Mouse (Mus musculus) ovary, adult 10 weeks (tissue): Measurements from ENCODE around the gene Psmd8. TPM values are rescaled to one million over a fixed set of nuclear protein-coding genes. Genes with fewer than 3 reads are reported as not detected.

Source experiments
- polyA plus RNA-seq: library from polyadenylated mRNA; stranded (reverse); fragments of 350-450 nt; fragmentation: Illumina TruSeq; extraction: RNeasy Lipid Tissue Mini Kit (QIAGEN cat#74804); gene quantifications from one replicate; pipeline ENCODE4 v1.2.3, GENCODE M21; 2014

Gene Psmd8
- polyA plus RNA-seq = 58.9 TPM

GRCm38 (mm10) chr7:29180077-29180853 lies at the start of gene Psmd8:
Gene Psmd8 (minus strand): TSS chr7:29180701.

DNA sequence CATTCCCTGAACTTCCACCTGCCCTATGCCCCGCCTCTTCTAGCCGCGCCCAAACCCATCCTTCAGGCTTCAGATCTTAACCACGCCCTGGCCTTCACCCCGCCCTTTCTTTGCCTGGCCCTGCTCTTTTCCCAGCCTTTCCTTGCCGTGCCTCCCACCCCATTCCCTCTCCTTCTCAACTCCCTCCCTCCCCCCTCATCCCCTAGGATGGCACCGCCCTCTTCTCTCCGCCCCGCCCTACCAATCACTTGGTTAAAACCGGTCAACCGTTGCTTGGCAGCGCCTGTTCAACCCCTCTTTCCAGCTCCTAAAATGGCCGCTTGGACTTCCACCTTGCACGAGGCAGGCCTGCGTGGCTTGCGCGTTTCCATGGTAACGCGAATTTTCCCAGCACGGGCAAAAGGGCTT lies 33.2 kb upstream of the Psmd8 start, which contains the start of gene Catsperg1:
Catsperg1 (minus strand) TSS at position 361 of the 408 bp plus-strand sequence.

DNA sequence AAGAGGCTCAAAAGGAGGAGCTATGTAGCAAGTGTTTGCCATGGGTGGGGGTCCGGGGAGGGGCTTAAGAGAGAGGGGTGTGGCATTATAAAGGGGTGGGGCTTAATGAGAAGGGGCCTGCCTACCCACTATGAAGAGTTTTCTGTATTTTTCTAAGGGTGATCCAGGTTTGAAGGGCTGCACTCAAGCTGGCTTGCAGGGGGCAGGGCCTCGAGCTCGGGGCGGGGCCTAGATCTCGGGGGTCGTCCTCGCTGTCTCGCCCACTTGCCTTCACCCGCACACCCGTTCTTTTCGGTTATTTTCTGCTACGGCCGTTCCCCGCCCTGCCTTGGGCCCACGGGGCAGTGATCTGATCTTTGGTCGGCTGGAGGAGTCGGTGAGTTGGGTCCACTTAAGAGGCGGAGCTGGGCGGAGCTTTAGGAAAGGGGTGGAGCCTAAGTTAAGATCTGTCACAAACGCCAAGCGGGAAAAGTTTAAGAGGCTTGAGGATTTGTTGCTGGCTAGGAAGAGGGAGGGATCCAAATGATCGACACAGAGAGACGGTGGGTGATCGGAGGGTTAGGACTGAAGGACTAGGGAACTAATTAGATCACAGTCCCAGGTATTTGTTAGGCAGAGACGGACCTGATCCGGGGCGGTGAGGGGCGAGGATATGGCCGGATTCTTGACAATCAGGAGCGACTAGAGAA lies 10.3 kb downstream of the Psmd8 start, which contains the start of the genes Ggn and Spred3:
Ggn (plus strand) TSS at position 145 of the 689 bp plus-strand sequence.
Spred3 (minus strand) TSS at position 346 of the 689 bp plus-strand sequence.

GRCm38 (mm10) chr7:29155838-29156782 lies 24.4 kb downstream of the Psmd8 start, which contains the start of gene Fam98c:
Gene Fam98c (minus strand): TSS chr7:29156234.

DNA sequence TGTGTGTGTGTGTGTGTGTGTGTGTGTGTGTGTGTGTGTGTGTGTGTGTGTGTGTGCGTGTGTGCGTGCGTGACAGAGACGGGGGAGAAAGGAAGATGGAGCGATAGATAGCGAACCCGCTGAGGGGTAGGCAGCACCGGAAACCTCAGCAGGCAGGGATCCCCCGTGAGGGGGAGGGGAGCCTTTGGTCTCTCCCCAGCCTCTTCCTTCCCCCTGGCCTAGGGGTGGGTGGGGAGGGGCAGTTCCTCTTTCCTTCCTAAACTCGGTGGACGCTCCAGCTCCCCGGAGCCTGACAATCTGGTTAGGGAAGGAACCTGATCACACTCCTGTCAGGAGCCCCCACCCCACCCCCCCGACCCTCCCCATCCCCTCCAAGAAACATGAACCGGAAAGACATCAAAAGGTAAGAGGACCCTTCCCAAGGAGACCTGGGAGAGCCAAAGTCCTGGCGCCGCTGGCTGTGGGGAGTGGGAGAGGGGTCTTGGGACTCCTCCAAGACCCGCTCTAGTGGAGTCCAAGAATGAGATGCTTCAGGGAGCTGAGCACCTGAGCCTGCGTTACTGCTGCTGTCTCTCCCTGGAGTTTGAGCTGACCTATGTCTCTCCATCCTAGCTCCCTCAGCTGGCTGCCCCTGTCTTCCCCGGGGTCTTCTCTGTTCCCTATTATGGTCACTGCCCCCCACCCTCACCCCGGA lies 45.7 kb downstream of the Psmd8 start, which contains the start of gene Rasgrp4:
Rasgrp4 (plus strand) TSS at position 159 of the 694 bp plus-strand sequence.

DNA sequence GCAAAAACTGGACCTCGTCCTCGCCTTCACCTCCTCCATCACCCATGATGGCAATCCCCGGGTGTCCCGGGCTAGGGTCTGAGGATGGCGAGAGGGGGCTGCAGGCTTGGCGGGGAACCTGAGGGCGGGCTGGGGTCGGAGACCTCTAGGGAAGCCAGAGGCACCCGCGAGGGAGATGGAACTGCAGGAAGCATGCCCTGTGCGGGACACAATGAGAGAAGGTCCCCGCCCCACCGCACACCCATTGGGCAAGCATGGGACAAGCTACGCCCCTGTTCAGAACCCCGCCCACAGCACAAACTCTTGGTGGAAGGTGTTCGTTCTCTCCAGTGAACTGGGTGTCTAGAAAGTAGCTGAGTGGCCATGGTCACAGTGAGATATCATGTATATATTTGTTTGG lies 55.5 kb downstream of the Psmd8 start, which contains the start of gene Ryr1:
Ryr1 (minus strand) TSS at position 210 of the 400 bp plus-strand sequence.

Other genes with a start within 250 kb of the Psmd8 start
- 33.7 TPM for gene Actn4, start 218.4 kb downstream of the Psmd8 start, polyA plus RNA-seq
- 2.1 TPM for gene Eif3k, start 198.8 kb downstream of the Psmd8 start, polyA plus RNA-seq
- gene Map4k1, start 198.7 kb downstream of the Psmd8 start, polyA plus RNA-seq = not detected
- gene Ryr1, start 55.5 kb downstream of the Psmd8 start, polyA plus RNA-seq = not detected
- 0.74 TPM for gene Rasgrp4, start 45.9 kb downstream of the Psmd8 start, polyA plus RNA-seq
- 0.71 TPM for gene Fam98c, start 24.5 kb downstream of the Psmd8 start, polyA plus RNA-seq
- gene Ggn, start 10.5 kb downstream of the Psmd8 start, polyA plus RNA-seq = not detected
- 2.3 TPM for gene Spred3, start 10.3 kb downstream of the Psmd8 start, polyA plus RNA-seq
- gene Catsperg1, start 33.3 kb upstream of the Psmd8 start, polyA plus RNA-seq = 0.40 TPM
- gene Kcnk6, start 51.8 kb upstream of the Psmd8 start, polyA plus RNA-seq = 2.7 TPM
- gene Yif1b, start 57.6 kb upstream of the Psmd8 start, polyA plus RNA-seq = not detected
- gene 2200002D01Rik, start 67.8 kb upstream of the Psmd8 start, polyA plus RNA-seq = not detected
- gene Spint2, start 101.2 kb upstream of the Psmd8 start, polyA plus RNA-seq = 10.6 TPM
- gene Ppp1r14a, start 108.6 kb upstream of the Psmd8 start, polyA plus RNA-seq = not detected
- 0.29 TPM for gene Dpf1, start 123.2 kb upstream of the Psmd8 start, polyA plus RNA-seq